Mouse (Mus musculus): ENCODE measurements around the gene Fbn1. TPM values are rescaled to one million over a fixed set of nuclear protein-coding genes. Genes with fewer than 3 reads are reported as not detected.

The Fbn1 gene
- total RNA-seq (2021), result 100 to 1,000 TPM; 121 to 127 TPM
- long read RNA-seq, experiment 1, partial matches to known transcripts, result 16 of 19 reads
- long read RNA-seq, experiment 1, other reads (novel, unspliced or antisense), result 3 of 19 reads
- long read RNA-seq, experiment 2, partial matches to known transcripts, result 8 of 14 reads
- long read RNA-seq, experiment 2, other reads (novel, unspliced or antisense), result 6 of 14 reads

DNA sequence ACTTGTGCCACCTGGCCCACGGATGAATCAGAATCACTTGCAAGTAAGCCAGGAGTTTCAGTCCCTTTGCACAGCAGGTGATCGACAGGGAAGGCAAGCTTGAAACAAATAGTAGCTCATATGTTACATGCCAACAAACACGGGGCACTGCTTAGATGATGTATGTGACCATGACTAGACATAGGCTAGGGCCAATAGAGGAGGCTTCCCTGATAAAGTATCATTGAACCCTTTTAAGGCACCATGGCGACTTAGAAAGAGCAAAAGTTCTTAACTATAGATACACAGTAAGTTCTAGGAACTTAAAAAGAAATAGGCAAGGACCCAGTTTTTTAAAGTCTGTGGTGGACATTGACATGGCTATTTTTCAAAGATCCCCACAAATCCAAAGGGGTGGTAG, at the start of gene Fbn1:
TSS of gene Fbn1 (minus strand) at position 101 of the 400 bp plus-strand sequence.
- no peak for DNase-seq

GRCm38 (mm10) chr2:125555830-125556229, 48.0 kb upstream of the Fbn1 start:
- no peak for DNase-seq

DNA sequence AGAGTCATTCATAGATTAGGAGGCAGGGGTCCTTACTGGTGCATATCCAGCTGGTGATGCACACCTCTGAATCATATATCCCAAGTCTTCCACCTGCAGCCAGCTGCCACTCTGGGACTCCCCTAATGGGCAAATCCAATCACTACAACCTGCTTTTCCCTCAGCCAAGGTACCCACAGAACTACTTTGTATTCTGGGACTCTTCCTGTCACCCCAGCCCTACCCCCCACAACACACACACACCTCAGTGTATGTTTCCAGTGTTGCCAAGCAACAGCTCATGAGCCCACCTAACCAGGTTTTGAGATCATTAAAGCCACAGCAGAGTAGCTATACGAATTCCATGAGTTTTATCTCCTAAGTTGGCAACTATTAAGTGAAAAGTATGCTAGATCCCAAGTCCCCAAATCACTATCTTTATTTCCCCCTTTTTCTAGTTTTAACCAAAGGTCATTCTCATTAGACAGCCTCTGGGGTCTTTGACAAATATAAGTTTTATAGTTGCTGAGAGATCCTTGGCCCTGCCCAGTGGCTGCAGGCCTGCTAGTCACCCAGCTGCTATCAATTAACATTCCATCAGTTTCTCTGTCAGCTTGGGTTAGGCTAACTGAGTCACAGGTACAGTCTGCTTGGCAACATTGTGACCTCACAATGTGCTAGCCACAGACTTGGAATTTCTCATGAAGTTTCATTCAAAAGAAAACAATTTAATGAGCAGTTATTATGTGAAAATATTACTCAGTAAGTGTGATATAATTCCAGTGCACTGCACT, 41.2 kb upstream of the Fbn1 start:
- DNase-seq, result no peak

- DNase-seq, result no peak
These were observed 37.2 kb upstream of the Fbn1 start for GRCm38 (mm10) chr2:125544986-125545385.

DNA sequence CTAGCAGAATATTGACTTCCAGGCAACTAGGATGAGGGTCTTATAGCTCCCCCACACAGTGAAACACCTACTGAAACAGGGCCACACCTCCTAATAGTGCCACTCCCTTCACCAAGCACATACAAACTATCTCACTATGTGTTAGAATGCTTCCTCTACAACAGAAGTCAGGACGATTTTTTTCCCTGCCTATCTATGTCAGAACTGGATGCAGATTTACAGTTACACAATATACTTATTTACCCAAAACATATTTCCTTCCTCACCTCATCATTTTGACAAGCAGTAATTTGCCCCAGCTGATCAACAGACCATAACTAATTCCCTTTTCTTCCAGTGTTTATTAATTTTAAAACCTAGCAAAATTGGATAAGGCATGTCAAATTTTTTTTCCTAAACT, 35.9 kb upstream of the Fbn1 start:
- DNase-seq, result no peak

DNA sequence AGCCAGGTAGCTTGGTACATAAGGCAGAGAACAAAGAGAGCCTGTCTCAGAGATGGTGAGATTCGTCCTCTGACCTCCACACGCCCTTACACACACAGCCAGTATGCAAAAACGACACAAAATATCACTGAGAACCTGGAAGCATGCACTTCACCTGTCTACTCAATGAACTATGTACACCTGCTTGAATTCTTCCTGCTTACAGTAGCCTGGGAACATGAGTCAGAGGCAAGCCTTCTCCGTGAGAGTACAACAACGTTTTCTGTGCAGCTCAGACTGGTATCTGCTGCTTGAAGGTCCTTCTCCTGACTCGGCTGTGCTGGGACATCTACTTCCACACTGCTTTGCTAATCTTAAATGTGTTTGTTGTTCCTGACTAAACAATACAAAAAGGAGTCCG, 33.7 kb upstream of the Fbn1 start:
- no peak for DNase-seq

- no peak for DNase-seq
These were observed 32.8 kb upstream of the Fbn1 start for GRCm38 (mm10) chr2:125540579-125540978.

DNA sequence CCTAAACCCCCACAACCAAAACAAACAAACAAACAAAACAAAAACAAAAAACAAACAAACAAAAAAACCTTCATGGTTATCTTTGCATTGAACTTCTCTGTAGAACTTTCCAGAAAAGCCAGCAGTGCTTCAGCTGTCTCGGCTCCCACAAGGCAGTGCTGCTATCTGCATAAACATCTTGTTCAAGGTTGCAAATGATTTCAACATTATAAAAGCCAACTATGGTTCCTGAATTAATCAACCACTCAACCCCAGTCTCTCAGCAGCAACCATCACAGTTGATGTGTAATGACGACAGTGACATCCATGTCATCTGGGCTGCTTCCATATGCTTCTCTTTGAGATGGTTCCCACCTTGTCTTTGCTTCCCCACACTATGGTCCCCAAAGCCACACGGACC, 31.8 kb upstream of the Fbn1 start:
- DNase-seq, result no peak

- DNase-seq, result no peak
These were observed 22.9 kb upstream of the Fbn1 start for GRCm38 (mm10) chr2:125530665-125531064.

DNA sequence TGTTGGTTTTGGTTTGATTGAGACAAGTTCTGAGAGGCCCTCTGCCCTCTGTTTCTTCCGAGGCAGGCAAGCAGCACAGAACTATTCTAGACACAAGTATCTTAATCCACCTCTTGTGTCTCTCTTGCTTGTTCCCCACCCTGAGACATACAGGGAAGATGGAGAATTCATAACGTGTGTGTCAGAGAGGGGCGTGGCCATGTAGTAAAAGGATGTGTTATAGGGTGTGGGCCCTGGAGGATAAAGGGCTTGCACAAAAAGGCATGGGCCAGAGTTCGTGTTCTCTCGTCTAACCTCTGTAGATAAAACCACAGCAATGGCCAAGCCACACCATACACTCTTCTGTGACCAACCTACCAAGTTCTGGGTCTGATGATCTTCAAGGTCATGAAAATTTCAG, 18.8 kb upstream of the Fbn1 start:
- no peak for DNase-seq

- no peak for DNase-seq
These were observed 17.7 kb upstream of the Fbn1 start for GRCm38 (mm10) chr2:125525484-125525883.

GRCm38 (mm10) chr2:125516594-125516993, 8.8 kb upstream of the Fbn1 start:
- DNase-seq, result peak; percentile 14

DNA sequence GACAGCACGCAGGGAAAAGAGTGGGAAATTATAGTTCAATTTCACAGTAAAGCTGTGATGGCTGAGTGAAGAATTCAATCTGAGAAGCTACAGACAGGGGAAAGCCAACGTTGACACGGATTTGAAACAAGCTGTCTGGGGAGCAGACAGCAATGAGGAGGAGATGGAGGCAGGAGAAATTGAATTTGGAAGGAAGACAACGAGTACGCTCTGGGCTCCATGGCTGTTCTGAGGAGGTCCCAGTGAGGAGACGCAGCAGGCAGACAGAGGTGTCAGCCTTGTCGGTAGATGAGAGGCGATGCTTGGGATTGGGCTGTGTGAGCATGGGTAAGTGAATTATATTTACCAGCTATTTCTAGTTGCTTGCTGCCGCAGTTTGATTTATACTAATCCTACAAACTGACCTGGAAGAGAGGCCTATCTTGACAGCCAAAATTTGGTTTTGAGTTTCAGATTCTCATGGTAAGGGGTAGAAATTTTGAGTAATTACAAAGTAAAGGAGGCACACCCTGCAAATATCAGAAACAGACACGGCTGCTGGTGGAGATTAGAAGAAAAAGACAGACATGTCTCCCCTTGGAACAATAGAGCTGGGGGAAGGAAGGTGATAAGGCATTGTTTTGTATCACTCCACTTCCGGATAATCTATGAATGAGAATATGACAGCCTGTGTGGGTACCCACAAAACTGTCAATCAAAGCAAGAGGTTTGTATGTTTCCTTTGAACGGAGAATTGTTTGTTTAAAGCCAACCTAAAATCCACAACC, 7.7 kb upstream of the Fbn1 start:
- DNase-seq, result no peak

GRCm38 (mm10) chr2:125514391-125514790, 6.6 kb upstream of the Fbn1 start:
- no peak for DNase-seq

DNA sequence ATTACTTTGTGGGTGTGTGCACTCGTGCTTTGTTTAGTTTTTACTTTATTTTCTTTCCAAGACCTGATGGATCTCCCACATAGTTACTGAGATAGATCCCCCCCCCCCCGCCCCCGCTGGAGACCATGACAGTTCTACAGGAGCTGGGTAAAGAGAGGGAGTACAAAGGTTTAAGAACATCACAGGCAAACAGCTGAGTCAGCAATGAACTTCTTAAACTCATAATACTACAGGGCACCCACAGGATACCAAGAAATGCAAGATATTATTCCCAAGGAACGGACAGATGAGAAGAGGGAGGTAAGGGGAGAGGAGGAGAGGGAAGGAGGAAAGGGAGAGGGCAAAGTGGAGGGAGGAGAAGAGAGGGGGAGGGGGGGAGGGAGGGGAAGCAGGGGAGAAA, 4.8 kb upstream of the Fbn1 start:
- DNase-seq, result no peak

DNA sequence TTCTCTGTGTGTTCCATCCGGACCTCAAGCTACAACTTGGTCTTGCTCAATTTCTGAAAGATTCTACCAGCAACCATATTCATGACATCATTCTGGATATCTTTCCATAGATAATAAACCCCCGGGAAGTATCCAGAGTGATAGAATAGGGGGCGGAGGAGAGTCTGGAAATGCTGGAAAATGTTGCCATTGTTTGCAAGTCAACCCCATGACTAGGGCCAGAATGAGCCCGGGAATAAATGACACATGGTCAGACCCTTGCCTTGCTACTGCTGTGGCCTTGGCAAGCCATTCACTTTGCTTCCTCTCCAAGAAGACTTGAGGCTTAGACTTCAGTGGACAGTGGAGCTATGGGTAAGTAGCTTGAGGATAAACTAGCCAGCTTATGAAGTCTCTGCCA, 4.1 kb upstream of the Fbn1 start:
- no peak for DNase-seq

DNA sequence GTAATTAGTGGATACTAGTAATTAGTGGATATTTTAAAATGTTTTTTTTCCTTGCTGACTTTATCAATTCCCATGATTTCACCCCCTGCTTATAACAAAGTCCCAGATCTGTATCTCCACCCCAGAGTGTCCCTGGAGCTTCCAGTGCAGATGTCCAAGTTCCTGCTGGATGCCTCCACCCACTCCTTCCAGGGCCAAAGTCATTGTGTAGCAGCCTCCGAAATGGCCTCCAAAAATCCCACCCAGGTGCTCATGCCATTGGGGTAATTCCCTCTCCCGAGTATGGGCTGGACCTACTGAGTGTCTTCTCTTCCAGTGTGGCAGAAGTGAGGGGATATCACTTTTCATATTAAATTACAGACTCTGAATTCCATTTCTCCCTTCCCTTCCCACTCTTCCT, 3.0 kb upstream of the Fbn1 start:
- no peak for DNase-seq

GRCm38 (mm10) chr2:125508381-125508780, 588 bp upstream of the Fbn1 start:
- no peak for DNase-seq

DNA sequence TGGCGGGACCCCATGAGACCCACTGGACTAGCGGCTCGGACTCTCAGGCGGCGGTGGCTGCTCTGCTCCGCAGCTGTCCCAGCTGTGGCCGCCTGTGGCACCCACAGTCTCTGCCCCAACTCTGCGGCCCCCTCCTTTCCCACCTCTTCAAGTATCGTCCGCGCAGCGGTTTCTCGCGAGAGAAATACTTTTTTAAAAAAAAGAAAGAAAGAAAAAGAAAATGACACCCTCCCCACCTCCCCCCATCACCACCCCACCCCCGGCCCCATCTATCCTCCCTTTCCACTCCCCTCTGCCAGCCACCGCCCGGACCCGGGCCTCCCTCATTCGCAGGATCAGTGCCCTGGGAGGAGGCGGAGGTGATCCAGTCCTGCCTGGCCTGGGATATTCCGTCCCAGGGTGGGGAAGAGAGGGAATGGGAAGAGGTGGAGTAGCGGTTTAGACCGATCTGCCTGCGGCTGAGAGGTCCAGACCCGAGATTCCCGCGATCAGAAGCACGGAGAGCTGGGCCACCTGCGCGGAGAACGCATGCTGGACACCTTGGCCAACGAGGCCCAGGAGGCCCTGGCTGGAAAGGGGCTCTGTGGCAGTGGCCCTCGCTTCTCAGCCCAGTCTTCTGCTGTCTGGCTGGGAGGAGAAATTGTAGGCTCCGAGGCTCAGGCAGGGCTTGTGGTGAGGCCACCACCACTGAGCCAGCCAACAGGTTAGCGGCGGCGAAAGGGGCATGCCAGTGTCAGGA, 1.3 kb downstream of the Fbn1 start:
- DNase-seq, result peak; percentile 76

DNA sequence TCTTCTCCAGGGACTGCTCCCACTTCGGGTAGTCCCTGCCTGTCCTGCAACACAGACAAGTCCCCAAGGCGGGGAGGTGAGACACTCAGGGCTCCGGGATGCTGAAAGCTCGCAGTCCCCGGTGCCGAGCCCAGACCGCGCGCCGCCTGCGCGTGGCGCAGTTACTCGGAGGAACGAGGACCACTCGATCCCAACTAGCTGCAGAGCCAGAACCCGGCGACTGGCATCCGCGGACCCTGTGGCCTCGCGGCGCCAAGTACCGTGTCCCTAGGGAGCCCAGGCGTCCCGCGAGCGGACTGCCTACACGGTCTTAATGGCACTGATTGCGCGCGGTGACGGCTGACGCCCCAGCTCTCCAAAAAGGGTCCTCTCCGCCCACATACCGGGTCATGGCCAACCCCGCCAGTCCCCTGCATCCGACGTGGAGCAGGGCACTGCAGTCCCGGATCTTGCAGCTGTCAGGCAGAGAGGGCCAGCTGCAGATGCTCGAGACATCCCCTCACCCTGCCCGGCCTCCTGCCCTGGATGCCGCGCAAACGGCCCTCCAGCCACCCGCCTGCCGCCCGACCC, 2.0 kb downstream of the Fbn1 start:
- DNase-seq, result peak; percentile 67

DNA sequence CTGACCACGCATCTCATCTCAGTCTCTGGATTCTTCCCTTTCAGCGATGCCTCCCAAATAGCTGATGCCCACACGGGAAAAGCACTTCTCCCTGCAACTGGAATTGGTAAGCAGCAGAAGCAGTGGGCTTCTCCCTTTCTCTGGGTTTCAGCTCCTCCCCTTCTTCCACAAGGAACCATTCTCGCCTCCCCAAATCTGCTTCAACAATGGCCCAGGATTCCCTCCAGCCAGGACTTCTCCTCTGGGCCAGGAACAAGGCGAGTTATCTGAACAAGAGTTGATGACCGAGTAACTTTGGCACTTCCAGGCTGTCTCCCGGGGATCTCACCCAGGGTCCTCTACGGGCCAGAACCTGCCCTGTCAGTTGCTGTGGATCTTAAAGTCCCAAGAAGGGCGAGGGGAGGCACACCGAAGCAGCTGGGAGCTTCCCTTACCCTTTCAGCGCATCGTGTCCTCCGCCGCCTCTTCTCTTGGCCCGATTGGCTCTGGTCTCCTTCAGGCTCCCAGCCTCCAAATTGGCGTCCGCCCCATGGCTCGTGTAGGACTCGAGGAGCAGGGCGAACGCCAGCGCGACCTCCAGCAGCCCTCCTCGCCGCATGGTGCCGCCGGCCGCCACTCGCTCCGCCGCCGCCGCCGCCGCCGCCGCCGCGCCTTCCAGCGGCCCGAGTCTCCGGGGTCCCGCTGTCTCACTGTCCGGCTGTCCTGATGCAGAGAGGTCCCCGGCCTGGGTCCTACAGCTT, 2.6 kb downstream of the Fbn1 start, which contains the start of gene Gm9913:
TSS of gene Gm9913 (plus strand) at position 84 of the 740 bp plus-strand sequence.
- DNase-seq, result peak; percentile 63

All from adrenal gland, postnatal 10 days (tissue).